Mouse (Mus musculus) cerebral cortex, adult 2 months (tissue): ENCODE results near the gene Cep104.

Source experiments
- WGBS: fragments of 180-500 bp; shearing (Covaris S2); methylation state at CpG from one replicate; pipeline ENCODE4 v1.1.7; 2018; 5-methylcytosine and 5-hydroxymethylcytosine counted together

The Cep104 gene

GRCm38 (mm10) chr4:153993505-153993904 lies 18.5 kb downstream of the Cep104 start:
- WGBS, result 89% methylated on average over 8 of the region's 8 CpGs

- WGBS, result 73% methylated on average over 5 of the region's 5 CpGs
Measured at GRCm38 (mm10) chr4:154005488-154005887, 30.5 kb downstream of the Cep104 start.

GRCm38 (mm10) chr4:154006264-154006663 lies 31.3 kb downstream of the Cep104 start:
- 83% methylated on average over 6 of the region's 6 CpGs for WGBS

GRCm38 (mm10) chr4:154007759-154008158 lies 32.8 kb downstream of the Cep104 start:
- WGBS, result 53% methylated on average over 4 of the region's 4 CpGs

GRCm38 (mm10) chr4:154010907-154011645 lies 36.1 kb downstream of the Cep104 start:
- WGBS, result 28% methylated on average over 13 of the region's 13 CpGs

- WGBS, result under 1% methylated on average over 58 of the region's 59 CpGs
Measured at GRCm38 (mm10) chr4:154011646-154012089, 36.7 kb downstream of the Cep104 start, which contains the start of gene Lrrc47. Gene Lrrc47, plus strand, starts transcription at chr4:154011731.

- under 1% methylated on average over 55 of the region's 55 CpGs for WGBS
Measured at GRCm38 (mm10) chr4:154012132-154012882, 37.3 kb downstream of the Cep104 start.

- 69% methylated on average over 11 of the region's 11 CpGs for whole genome bisulfite sequencing
Measured at GRCm38 (mm10) chr4:154015476-154015875, 40.5 kb downstream of the Cep104 start.

GRCm38 (mm10) chr4:154019571-154019970 lies 44.6 kb downstream of the Cep104 start:
- 48% methylated on average over 7 of the region's 7 CpGs for WGBS

- 59% methylated on average over 9 of the region's 9 CpGs for WGBS
Measured at GRCm38 (mm10) chr4:154021432-154021831, 46.4 kb downstream of the Cep104 start.

- WGBS, result 50% methylated on average over 4 of the region's 4 CpGs
Measured at GRCm38 (mm10) chr4:154022407-154022806, 47.4 kb downstream of the Cep104 start.

- 15% methylated on average over 4 of the region's 4 CpGs for WGBS
Measured at GRCm38 (mm10) chr4:154022844-154023243, 47.9 kb downstream of the Cep104 start.

- WGBS, result 29% methylated on average over 8 of the region's 8 CpGs
Measured at GRCm38 (mm10) chr4:154023754-154024601, 49.0 kb downstream of the Cep104 start.

- 36% methylated on average over 17 of the region's 17 CpGs for WGBS
Measured at GRCm38 (mm10) chr4:154024729-154025521, 49.9 kb downstream of the Cep104 start.

GRCm38 (mm10) chr4:154025641-154026440 lies 50.8 kb downstream of the Cep104 start, which contains the start of gene Smim1:
Gene Smim1, minus strand, starts transcription at chr4:154026230.
- 7% methylated on average over 33 of the region's 33 CpGs for WGBS

GRCm38 (mm10) chr4:154026441-154026761 lies 51.4 kb downstream of the Cep104 start:
- 23% methylated on average over 2 of the region's 2 CpGs for WGBS

GRCm38 (mm10) chr4:154028066-154028465 lies 53.1 kb downstream of the Cep104 start:
- 69% methylated on average over 7 of the region's 7 CpGs for WGBS

GRCm38 (mm10) chr4:154037123-154037522 lies 62.1 kb downstream of the Cep104 start:
- 63% methylated on average over 3 of the region's 3 CpGs for WGBS

GRCm38 (mm10) chr4:154042577-154042976 lies 67.6 kb downstream of the Cep104 start, which contains the start of gene Ccdc27:
Gene Ccdc27, minus strand, starts transcription at chr4:154042677.
- 58% methylated on average over 9 of the region's 9 CpGs for WGBS

- WGBS, result 69% methylated on average over 5 of the region's 5 CpGs
Measured at GRCm38 (mm10) chr4:154045837-154046236, 70.8 kb downstream of the Cep104 start.
